Mouse (Mus musculus) c-Kit-positive CD71-positive TER-119-negative erythroid progenitor cells, embryonic 14.5 days (primary cell): Measurements from ENCODE around the gene Letm1.

Source experiments
- DNase-seq: peaks from one replicate; pipeline ENCODE4 v3.0.0-alpha.2; 2013; ENCODE audit warnings: low read depth

Letm1 gene

DNA sequence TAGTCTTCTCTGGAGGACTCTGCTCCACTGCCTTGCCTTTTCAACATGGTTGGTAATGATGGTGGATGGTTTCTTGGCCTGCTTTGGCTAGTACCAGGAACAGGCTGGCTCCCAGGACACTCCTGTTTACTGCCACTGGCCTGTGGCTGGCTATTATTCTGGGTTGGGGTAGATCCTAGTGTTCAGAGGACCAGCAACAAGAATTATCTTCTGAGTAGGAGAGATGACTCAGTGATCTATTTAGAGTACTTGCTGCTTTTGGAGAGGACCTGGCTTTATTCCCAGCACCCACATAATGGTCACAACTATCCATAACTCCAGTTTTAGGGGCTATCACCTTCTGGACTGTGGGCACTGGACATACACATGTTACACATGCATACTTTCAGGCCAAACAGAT lies 44.3 kb downstream of the Letm1 start:
- DNase-seq, result no peak

DNA sequence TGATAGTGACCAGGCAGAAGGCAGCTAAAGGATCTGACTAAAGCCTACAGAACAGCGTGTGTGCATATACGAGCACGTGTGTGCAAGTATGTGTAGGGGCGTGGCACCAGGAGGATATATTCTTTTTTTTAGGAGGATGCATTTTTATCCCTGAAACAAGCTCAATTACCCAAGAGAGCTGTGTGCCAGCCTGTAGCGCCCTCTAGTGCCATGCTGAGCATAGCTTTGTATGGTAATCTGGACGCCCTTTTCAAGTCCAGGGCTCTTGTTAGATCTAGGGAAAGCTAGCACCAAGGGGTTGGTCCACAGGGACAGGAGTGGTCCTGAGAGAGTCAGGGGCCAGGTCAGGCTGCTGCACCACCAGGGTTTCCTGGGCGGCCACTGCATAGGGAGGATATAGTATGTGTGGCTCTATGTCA lies 44.7 kb downstream of the Letm1 start:
- peak; percentile 55 for DNase-seq

GRCm38 (mm10) chr5:33736230-33736629 lies 46.4 kb downstream of the Letm1 start:
- DNase-seq, result no peak

DNA sequence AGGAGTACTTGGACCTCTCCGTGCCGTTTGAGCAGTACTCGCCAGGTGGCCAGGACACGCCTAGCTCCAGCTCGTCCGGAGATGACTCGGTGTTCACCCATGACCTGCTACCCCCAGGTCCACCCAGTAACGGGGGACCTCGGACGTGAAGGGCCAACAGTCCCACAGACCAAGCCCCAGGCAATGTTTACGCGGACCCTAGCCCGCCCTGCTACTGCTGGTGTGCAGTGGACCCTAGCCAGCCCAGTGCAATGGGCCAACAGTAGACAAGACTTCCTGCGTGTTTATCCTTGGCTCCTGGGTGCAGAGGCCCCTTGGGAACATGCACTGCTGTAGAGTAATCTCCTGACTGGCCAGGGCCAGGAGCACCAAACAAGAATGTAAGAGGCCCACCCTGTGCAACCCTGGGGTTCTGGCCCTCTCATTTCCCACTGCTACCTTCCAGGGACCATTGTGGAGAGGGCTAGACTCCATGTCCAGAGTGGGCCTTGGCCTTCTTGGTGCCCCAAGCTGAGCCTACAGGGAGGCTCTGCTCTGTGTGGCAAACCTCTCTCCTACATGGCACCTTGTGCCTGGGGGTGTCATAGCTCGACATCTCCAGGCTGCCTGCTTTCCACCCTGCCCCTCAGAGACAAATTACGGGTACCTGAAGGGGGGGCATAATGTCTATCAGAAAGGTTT lies 47.1 kb downstream of the Letm1 start:
- no peak for DNase-seq

DNA sequence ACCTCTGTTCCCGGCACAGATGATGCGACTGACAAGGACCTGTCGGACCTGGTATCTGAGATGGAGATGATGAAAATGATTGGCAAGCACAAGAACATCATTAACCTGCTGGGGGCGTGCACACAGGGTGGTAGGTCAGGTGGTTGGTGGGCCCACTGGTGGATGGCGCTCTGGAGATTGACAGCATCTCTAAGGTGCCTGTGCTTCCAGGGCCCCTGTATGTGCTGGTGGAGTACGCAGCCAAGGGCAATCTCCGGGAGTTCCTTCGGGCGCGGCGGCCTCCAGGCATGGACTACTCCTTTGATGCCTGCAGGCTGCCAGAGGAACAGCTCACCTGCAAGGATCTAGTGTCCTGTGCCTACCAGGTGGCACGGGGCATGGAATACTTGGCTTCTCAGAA lies 48.8 kb downstream of the Letm1 start:
- no peak for DNase-seq

DNA sequence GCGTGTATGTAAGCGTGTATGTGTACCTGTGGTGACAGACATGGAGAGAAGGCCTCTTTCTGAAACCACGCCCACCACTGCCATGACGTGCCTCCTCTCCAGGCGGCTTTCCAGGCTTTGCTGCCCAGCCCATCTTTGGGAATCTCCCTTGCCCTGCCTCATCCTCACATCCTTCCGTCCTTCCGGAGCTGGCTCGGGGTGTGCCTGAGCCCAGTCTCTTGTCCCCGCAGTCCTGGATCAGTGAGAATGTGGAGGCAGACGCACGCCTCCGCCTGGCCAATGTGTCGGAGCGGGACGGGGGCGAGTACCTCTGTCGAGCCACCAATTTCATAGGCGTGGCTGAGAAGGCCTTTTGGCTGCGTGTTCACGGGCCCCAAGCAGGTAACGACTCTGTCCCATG lies 51.6 kb downstream of the Letm1 start:
- DNase-seq, result no peak

DNA sequence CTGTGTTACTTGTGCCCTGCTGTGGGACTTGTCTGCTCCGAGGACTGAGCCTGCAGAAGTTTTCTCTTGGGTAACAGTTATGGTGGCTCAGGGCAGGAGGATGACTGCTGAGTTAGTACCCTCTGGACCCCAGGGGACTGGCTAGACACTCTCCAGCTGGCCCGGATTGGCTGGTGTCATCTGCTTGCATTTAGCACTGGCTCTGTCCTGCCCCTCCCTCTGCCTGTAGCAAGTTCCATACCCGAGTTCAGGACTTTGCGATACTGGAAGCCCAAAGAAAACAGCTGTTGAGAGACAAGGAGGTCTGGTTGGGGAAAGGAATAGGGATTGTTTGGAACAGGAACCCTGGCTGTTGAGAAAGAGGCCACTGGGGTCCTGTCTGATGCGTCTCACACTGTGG lies 52.1 kb downstream of the Letm1 start:
- no peak for DNase-seq

- DNase-seq, result no peak
Measured at GRCm38 (mm10) chr5:33728841-33729240, 53.8 kb downstream of the Letm1 start.

DNA sequence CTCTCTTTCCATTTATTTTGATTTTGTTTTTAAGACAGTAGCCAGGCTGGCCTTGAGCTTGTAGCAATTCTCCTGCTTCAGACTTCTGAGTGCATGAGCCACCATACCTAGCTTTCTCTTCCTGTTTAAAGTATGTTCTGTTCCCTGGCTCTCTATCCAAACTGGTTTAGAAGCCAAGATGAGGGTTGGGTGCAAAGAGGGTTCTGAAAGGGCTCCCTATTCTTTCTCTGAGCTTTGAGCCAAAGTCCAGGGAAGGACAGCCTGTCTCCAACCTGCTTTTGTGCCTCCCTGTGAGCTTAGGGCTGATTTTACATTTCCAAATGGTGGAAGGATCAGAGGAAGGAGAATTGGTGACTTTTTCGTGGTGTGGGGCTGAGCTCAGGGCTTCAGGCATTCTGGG lies 55.7 kb downstream of the Letm1 start:
- no peak for DNase-seq

- DNase-seq, result no peak
Measured at GRCm38 (mm10) chr5:33726081-33726647, 56.5 kb downstream of the Letm1 start.

DNA sequence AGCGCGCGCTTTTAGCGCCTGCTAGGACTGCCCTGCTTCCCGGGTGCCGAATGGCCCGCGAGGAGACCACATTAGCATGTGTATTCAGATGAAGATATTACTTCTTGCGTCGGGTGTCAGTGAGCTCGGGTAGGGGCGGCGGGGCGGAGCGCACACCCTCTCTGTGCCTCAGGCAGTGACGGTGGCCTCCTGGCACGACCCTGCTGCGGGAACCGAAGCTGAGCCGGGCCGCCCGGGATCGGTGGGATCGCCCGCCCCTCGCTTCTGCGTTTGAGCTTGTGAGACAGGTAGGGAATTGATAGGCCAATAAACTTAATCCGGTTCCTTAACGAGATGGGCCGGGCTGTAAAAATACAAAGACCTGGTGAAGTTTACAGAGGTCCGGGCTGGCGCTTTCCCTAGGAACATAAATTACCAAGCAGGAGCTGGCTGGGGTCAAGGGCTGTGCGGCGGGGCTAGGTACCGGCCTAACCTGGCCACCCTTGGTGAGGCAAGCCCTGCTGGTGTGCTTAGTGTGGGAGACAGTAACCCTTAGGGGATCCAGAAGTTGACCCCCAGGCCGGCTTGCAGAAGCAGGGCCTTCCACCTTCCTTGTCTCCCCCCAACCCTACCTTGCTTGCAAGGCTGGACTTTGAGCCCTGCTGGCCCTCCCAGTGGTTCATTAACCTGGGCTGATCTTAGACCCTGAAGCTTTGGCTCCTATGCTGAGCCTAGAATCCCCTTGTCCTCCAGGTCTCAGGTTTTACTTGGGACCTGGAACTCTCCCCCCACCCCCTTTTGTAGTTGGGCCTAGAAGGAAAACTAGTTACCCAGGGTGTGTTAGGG lies 58.8 kb downstream of the Letm1 start:
- DNase-seq, result no peak

DNA sequence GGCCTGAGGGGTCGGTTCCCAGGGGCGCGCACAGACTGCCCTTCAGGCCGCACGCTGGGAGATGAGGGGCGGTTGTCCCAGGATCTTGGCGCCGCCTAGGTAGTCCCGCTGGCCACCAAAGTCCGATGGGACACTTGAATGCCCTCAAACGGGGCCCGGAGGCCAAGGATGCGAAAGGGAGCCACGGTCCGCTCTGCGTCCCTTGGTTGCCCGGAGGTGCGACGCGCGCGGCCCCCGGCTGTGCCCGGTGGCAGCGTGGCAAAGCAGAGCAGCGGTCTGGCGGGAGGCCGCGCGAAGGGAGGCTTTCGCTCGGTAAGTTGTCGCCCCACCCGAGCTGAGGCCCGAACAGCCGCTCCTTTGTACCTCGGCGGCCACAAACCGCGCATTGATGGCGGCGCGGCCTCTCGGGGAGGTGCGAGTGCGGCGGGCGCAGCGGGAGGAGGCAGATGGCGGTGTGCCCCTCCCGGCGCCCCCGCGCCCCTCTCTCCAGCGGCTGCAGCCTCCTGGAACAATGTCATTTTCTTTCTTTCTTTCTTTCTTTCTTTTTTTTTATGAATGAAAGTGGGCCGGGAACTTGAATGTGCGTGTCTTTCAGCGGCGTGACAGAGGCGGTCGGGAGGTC lies 59.5 kb downstream of the Letm1 start:
- no peak for DNase-seq

DNA sequence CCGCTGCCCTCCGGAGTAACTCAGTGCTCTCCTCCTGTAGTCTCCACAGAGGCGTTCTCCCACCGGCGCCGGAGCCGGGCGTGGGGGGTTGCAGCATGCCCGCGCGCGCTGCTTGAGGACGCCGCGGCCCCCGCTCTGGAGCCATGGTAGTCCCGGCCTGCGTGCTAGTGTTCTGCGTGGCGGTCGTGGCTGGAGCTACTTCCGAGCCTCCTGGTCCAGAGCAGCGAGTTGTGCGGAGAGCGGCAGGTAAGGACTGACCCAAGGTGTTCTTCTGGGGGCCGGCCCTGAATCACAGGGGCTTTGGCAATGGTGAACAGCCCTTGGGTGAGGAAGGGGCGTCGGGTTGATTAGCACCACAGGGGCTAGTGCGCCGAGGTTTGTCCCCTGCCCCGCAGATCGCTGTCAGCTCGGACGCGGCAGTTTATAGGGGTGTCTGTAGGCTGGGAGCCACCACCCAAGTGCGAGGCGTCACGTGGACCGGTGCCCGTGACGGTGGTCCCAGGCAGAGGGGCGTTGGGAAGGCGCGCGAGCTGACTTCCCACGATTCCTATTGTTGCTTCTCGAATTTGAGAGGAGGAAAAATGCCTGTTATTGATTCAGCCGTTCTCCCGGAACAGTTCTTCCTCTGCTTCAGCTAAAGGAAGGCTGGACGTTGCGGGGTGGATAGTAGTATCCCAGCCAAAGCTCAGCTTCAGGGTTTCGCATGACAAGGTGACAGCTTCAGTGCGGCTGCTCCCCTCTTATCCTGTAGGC lies 60.2 kb downstream of the Letm1 start:
- DNase-seq, result no peak

- DNase-seq, result no peak
Measured at GRCm38 (mm10) chr5:33721541-33722265, 60.9 kb downstream of the Letm1 start, which contains the start of gene Fgfr3. TSS of gene Fgfr3 (plus strand) at chr5:33721674.

DNA sequence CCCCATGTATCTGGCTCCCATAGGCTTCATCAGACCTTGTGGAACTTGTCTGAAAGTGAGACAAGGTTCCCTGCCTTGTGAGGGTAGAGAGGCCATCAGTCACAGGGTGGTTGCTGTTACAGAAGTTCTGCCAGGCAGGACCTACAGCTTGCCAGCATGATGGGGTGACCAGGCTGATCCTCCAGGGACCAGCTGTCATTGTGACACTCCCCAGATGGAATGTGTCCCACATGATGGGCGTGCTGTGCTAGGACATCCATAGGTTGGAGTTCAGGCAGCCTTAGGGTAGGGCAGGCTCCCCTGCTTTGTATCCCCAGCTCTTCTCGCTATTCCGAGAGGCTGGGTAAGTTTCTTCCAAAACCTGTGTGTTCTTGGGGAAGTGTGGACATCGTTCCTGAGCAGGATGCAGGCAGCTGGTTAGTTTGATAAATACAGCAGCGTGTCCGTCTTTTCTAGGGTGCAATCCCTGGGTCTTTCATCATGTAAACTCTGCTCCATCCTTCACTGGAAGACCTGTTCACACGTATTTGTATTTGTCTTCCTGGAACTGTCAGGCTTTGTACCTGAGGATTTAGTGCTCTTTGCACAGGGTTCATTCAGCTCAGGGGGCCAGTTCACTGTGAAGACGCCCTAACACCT lies 61.6 kb downstream of the Letm1 start:
- no peak for DNase-seq

GRCm38 (mm10) chr5:33718460-33718859 lies 64.2 kb downstream of the Letm1 start:
- no peak for DNase-seq

DNA sequence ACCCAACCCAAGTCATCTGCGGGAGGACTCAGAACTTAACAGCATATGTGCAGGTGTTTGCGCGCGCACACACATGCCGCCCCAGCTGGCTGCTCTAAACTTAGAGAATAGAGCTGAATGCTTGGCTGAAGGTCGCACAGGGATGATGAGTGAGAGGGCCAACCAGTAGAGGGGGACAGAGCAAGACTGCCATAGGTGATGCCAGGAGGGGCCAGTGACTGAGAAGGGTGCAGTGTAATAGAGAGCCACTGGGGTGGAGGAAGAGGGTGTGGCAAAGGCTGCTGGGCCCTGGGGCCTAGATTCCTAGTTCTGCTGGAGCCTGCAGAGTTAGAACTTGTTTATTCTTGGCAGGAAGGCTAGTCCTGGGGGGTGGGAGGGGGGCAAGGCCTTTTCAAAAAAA lies 66.2 kb downstream of the Letm1 start:
- DNase-seq, result no peak

DNA sequence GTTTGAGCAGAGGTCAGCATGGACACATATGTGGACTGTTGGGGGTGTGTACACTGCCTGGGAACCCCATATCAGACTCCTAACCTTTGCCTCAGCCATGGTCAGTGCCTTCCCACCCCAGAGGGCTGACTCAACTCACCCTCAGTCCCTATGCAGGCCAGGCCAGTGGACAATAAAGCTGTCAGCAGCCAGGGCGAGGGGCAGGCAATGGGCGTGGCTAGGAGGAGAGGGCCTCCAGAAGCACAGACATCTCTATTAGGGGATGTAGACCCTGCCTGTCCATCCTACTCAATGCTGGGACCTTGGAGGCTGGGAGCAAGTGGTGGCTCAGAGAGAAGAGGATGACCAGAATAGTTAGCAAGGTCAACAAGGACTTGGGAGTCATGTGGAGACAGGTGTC lies 67.4 kb downstream of the Letm1 start:
- no peak for DNase-seq

- no peak for DNase-seq
Measured at GRCm38 (mm10) chr5:33712550-33712949, 70.1 kb downstream of the Letm1 start.

DNA sequence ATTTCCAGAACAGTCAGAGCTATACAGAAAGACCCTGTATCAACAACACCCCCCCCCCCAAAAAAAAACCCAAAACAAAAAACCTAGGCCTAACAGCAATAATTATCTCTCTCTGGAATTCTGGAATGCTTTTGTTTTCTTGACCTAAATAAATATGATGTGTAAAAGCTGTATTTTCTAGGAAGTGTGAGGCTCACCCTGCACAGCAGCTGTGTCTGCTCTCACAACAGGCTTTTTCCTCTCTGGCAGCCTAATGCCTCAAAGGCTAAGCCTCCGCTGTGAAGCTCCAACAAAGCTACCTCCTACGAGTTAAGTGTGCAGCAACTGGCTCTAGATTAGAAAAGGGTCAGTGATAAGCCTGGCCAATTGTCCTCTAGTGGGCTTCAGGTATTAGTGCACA lies 73.6 kb downstream of the Letm1 start:
- no peak for DNase-seq

- DNase-seq, result no peak
Measured at GRCm38 (mm10) chr5:33707163-33707562, 75.5 kb downstream of the Letm1 start.
